8 mouse cellular contexts compared by ENCODE assay signal in genomic region chr6:28423313-28423712, GRCm38 (mm10). TPM values are rescaled to one million over a fixed set of nuclear protein-coding genes. Genes with fewer than 3 reads are reported as not detected.
DNase-seq lines count a peak whose midpoint lies in the region; ATAC-seq lines count a peak whose summit lies in the region.

TSS of gene Arf5 (plus strand) at chr6:28423560.

- under 1% methylated on average over 34 of the region's 42 CpGs for WGBS in heart, embryonic 14.5 days
- WGBS in liver, embryonic 13.5 days (ENCODE audit: insufficient replicate concordance) = under 1% methylated on average over 26 of the region's 42 CpGs
- under 1% methylated on average over 36 of the region's 42 CpGs for WGBS in stomach, embryonic 16.5 days

- peak within 1 kb of the TSS; percentile 97 for H3K9ac ChIP-seq in heart, embryonic 14.5 days (ENCODE audit: low read length)
- peak within 1 kb of the TSS; percentile 99 for H3K9ac ChIP-seq in liver, embryonic 13.5 days
- H3K9ac ChIP-seq in stomach, embryonic 16.5 days (ENCODE audit: low read length) = peak within 1 kb of the TSS; percentile 95

- no peaks in the 10 kb centered on the region for H3K27me3 ChIP-seq in heart, embryonic 14.5 days (ENCODE audit: control insufficient read depth, insufficient read depth, low read length)
- no peaks in the 10 kb centered on the region for H3K27me3 ChIP-seq in liver, embryonic 13.5 days
- H3K27me3 ChIP-seq in stomach, embryonic 16.5 days (ENCODE audit: control insufficient read depth, insufficient read depth, low read length) = no peaks in the 10 kb centered on the region

- peak; percentile 90 for DNase-seq in CD4-positive helper T cell, adult 2 months (ENCODE audit: low read depth, low spot score)
- DNase-seq in fibroblast of lung, adult 2 months (ENCODE audit: low read depth) = peak; percentile 43
- DNase-seq in kidney, postnatal 14 days = peak; percentile 98
- DNase-seq in liver, embryonic 13.5 days = peak; percentile 83
- DNase-seq in neural tube, embryonic 10.5 days (ENCODE audit: extremely low spot score, low spot score) = peak; percentile 92

- peak; percentile 72 for ATAC-seq in heart, embryonic 14.5 days (ENCODE audit: insufficient number of reproducible peaks, insufficient read depth, low FRiP score, low read depth)
- ATAC-seq in liver, embryonic 13.5 days (ENCODE audit: low read depth) = peak; percentile 33
- peak; percentile 74 for ATAC-seq in stomach, embryonic 16.5 days (ENCODE audit: insufficient read depth, low FRiP score)

- H3K9me3 ChIP-seq in heart, embryonic 14.5 days (ENCODE audit: control insufficient read depth, low read length) = no peaks in the 10 kb centered on the region
- no peaks in the 10 kb centered on the region for H3K9me3 ChIP-seq in liver, embryonic 13.5 days (replicated peaks)
- no peaks in the 10 kb centered on the region for H3K9me3 ChIP-seq in stomach, embryonic 16.5 days (replicated peaks; ENCODE audit: control insufficient read depth, low read length)

- H3K4me3 ChIP-seq in brown adipose tissue, adult 24 weeks (ENCODE audit: insufficient read depth, low read depth, low read length) = peak within 1 kb of the TSS; percentile 93
- H3K4me3 ChIP-seq in heart, embryonic 14.5 days (ENCODE audit: control insufficient read depth in 1 of 2, insufficient read depth in 1 of 2, low read depth in 1 of 2, low read length in 2 of 2) = peak within 1 kb of the TSS; percentile 93 to 98
- H3K4me3 ChIP-seq in liver, embryonic 13.5 days (replicated peaks) = peak within 1 kb of the TSS; percentile 99
- H3K4me3 ChIP-seq in stomach, embryonic 16.5 days (replicated peaks; ENCODE audit: low read length) = peak within 1 kb of the TSS; percentile 72

- peak within 1 kb of the TSS; percentile 64 for H3K27ac ChIP-seq in brown adipose tissue, adult 24 weeks (replicated peaks; ENCODE audit: low read depth, low read length)
- H3K27ac ChIP-seq in heart, embryonic 14.5 days (replicated peaks in 1 of 2; ENCODE audit: control insufficient read depth in 1 of 2, insufficient read depth in 1 of 2, low read depth in 2 of 2, low read length in 2 of 2) = peak within 1 kb of the TSS; percentile 68 to 80
- peak within 1 kb of the TSS; percentile 94 for H3K27ac ChIP-seq in liver, embryonic 13.5 days
- peak within 1 kb of the TSS; percentile 77 for H3K27ac ChIP-seq in stomach, embryonic 16.5 days (ENCODE audit: low read length)

- H3K4me2 ChIP-seq in heart, embryonic 14.5 days (ENCODE audit: low read length) = peak within 1 kb of the TSS; percentile 67
- H3K4me2 ChIP-seq in liver, embryonic 13.5 days = peak within 1 kb of the TSS; percentile 95
- H3K4me2 ChIP-seq in stomach, embryonic 16.5 days (ENCODE audit: low read depth, low read length) = peak within 1 kb of the TSS; percentile 70

- H3K4me1 ChIP-seq in brown adipose tissue, adult 24 weeks (ENCODE audit: control insufficient read depth, insufficient read depth, insufficient read length, low read length) = peaks cover 24% of the 10 kb centered on the region
- peaks cover 21 to 43% of the 10 kb centered on the region in 2 experiments for H3K4me1 ChIP-seq in heart, embryonic 14.5 days (ENCODE audit: control insufficient read depth in 2 of 2, insufficient read depth in 2 of 2, low read length in 2 of 2)
- H3K4me1 ChIP-seq in liver, embryonic 13.5 days (replicated peaks) = peaks cover 67% of the 10 kb centered on the region
- H3K4me1 ChIP-seq in stomach, embryonic 16.5 days (ENCODE audit: control insufficient read depth, insufficient read depth, low read length) = peaks cover 26% of the 10 kb centered on the region

- peaks cover 34% of the 10 kb centered on the region for H3K36me3 ChIP-seq in heart, embryonic 14.5 days (ENCODE audit: control insufficient read depth, insufficient read depth, low read length)
- H3K36me3 ChIP-seq in liver, embryonic 13.5 days = peaks cover 40% of the 10 kb centered on the region
- H3K36me3 ChIP-seq in stomach, embryonic 16.5 days (ENCODE audit: control insufficient read depth, insufficient read depth, low read length) = peaks cover 13% of the 10 kb centered on the region

RNA-seq across cellular contexts. Expression of gene Arf5, which starts in this region (rescaled TPM):
- 65.6 and 67.5 TPM in 2 replicates for polyA plus RNA-seq in brown adipose tissue, adult 24 weeks (2012; ENCODE audit: insufficient read depth, insufficient read length, missing spikeins)
- polyA plus RNA-seq in heart, embryonic 14.5 days (2014; fragmentation: Nextera tagmentation; extraction: Ambion mirVana) = 239 and 250 TPM in 2 replicates
- 388 and 403 TPM in 2 replicates for polyA plus RNA-seq in liver, embryonic 13.5 days (2015; fragmentation: Nextera tagmentation; extraction: Ambion mirVana)
- 279 and 286 TPM in 2 replicates for polyA plus RNA-seq in stomach, embryonic 16.5 days (2015; fragmentation: Nextera tagmentation; extraction: Ambion mirVana)

Comparison
In these comparisons a context has a peak if more than half of its experiments do, and no peak if none do; other contexts are left out.
1. Peak in every context shown above with its lines: DNase-seq, ATAC-seq, H3K4me3 ChIP-seq and H3K27ac ChIP-seq.
2. DNase-seq: peak in every context shown above with its lines; median percentile 98 in kidney, postnatal 14 days; 92 in neural tube, embryonic 10.5 days; 90 in CD4-positive helper T cell, adult 2 months; 83 in liver, embryonic 13.5 days; 43 in fibroblast of lung, adult 2 months.